Mouse (Mus musculus) stomach, postnatal 0 days (tissue): ENCODE results near the gene Tdrd3. TPM values are rescaled to one million over a fixed set of nuclear protein-coding genes. Genes with fewer than 3 reads are reported as not detected.

ENCODE experiments used
- ATAC-seq: fragments of 200-750 bp; cut with Nextera tagmentation; 2 replicates; pipeline ENCODE4 v1.8.0; 2017; ENCODE audit not compliant: low FRiP score, low TSS enrichment
- DNase-seq: peaks from one replicate; pipeline ENCODE4 v3.0.0-alpha.2; 2016; ENCODE audit warnings: low spot score
- H3K27ac ChIP-seq: fragments of 300-500 bp; sonication (generic); replicated peaks from 2 replicates; pipeline ENCODE4 v1.5.1; 2014; ENCODE audit warnings: mild to moderate bottlenecking, control low read depth
- H3K27me3 ChIP-seq: fragments of 300-500 bp; sonication (generic); 2 replicates; pipeline ENCODE4 v1.6.1; 2014; ENCODE audit warnings: low read length; ENCODE audit not compliant: control insufficient read depth, insufficient read depth
- H3K36me3 ChIP-seq: fragments of 300-500 bp; sonication (generic); 2 replicates; pipeline ENCODE4 v1.6.1; 2014; ENCODE audit warnings: low read length, mixed read lengths; ENCODE audit not compliant: control insufficient read depth, insufficient read depth
- H3K4me1 ChIP-seq: fragments of 300-500 bp; sonication (generic); replicated peaks from 2 replicates; pipeline ENCODE4 v1.6.1; 2014; ENCODE audit warnings: antibody characterized with exemption; ENCODE audit not compliant: control insufficient read depth, insufficient read depth
- H3K4me2 ChIP-seq: fragments of 300-500 bp; sonication (generic); replicated peaks from 2 replicates; pipeline ENCODE4 v1.6.1; 2014; ENCODE audit warnings: low read depth, mild to moderate bottlenecking, control low read depth, moderate library complexity
- H3K4me3 ChIP-seq: fragments of 300-500 bp; sonication (generic); 2 replicates; pipeline ENCODE4 v1.5.1; 2014; ENCODE audit warnings: low read depth, low read length, control low read depth
- H3K9ac ChIP-seq: fragments of 300-500 bp; sonication (generic); 2 replicates; pipeline ENCODE4 v1.6.1; 2014; ENCODE audit warnings: mild to moderate bottlenecking, low read length, control low read depth, mixed read lengths
- H3K9me3 ChIP-seq: fragments of 300-500 bp; sonication (generic); 2 replicates; pipeline ENCODE4 v1.6.1; 2016; ENCODE audit warnings: low read length; ENCODE audit not compliant: control insufficient read depth
- CTCF ChIP-seq: IDR thresholded peaks from 2 replicates; pipeline ENCODE4 v1.5.1; 2016; ENCODE audit warnings: antibody characterized with exemption, low read depth, mild to moderate bottlenecking, moderate library complexity
- EP300 ChIP-seq: optimal IDR thresholded peaks from 2 replicates; pipeline ENCODE3; 2016; ENCODE audit warnings: antibody characterized with exemption
- WGBS: fragments of 180-500 bp; shearing (Covaris S2); extraction: QIAGEN DNeasy Blood & Tissue Kit; methylation state at CpG from one replicate; pipeline ENCODE4 v1.1.7; 2014; 5-methylcytosine and 5-hydroxymethylcytosine counted together
- polyA plus RNA-seq: library from polyadenylated mRNA; unstranded; fragments of >200 nt; fragmentation: Nextera tagmentation; extraction: Ambion mirVana; gene quantifications from 2 replicates; pipeline ENCODE4 v1.2.1, GENCODE M21; 2015

Tdrd3 gene
- polyA plus RNA-seq, 1 experiment from 2014 or later = 12.6 TPM

DNA sequence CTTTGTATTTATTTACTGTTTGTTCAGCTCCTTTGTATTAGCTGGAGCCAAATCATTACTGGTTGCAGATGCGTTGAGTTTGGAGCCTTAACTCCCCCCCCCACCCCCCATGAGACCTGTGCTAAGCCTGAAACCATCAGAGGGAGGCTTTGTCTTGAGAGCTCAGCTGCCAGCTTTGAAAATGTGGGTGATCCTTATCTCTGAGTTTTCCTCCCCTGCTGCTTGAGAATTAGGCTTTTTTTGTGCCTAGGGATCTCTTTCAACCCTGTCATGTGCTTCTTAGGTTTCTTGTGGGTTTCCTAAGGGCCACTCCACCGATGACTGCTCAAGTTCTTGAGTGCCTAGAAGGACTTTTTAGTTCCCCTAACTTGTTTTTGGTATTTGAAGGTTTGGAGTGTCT is 23.3 kb downstream of the Tdrd3 start:
- Histone ChIP-seq H3K27me3 (no peaks in the 10 kb centered on the region), H3K9me3 (no peaks in the 10 kb centered on the region), H3K4me2 (no peak overlapping the region), H3K27ac (no peak overlapping the region), H3K4me3 (no peak overlapping the region), H3K36me3 (no peaks in the 10 kb centered on the region), H3K9ac (no peak overlapping the region), H3K4me1 (no peaks in the 10 kb centered on the region)
- no peak for ATAC-seq
- TF ChIP-seq CTCF = no peak
- no peak for TF ChIP-seq EP300
- WGBS = 21% methylated on average over 2 of the region's 2 CpGs
- DNase-seq = no peak

GRCm38 (mm10) chr14:87446331-87446913 is 30.0 kb downstream of the Tdrd3 start:
- H3K9me3 ChIP-seq = no peaks in the 10 kb centered on the region
- no peak for DNase-seq
- TF ChIP-seq EP300 (no peak), CTCF (no peak)
- H3K27me3 ChIP-seq = no peaks in the 10 kb centered on the region
- no peaks in the 10 kb centered on the region for H3K4me1 ChIP-seq
- 89% methylated on average over 8 of the region's 8 CpGs for WGBS
- H3K36me3 ChIP-seq = no peaks in the 10 kb centered on the region
- H3K9ac ChIP-seq = no peak overlapping the region
- no peak overlapping the region for H3K27ac ChIP-seq
- ATAC-seq = no peak
- H3K4me3 ChIP-seq = no peak overlapping the region
- no peak overlapping the region for H3K4me2 ChIP-seq

- Histone ChIP-seq H3K4me1 (no peaks in the 10 kb centered on the region), H3K4me2 (no peak overlapping the region), H3K36me3 (no peaks in the 10 kb centered on the region), H3K27me3 (no peaks in the 10 kb centered on the region), H3K9ac (no peak overlapping the region), H3K27ac (no peak overlapping the region), H3K9me3 (no peaks in the 10 kb centered on the region), H3K4me3 (no peak overlapping the region)
- DNase-seq (peak; percentile 72), ATAC-seq (no peak)
- 5% methylated on average over 7 of the region's 7 CpGs for WGBS
- TF ChIP-seq CTCF (peak; percentile 96), EP300 (no peak)
These were observed 35.4 kb downstream of the Tdrd3 start for GRCm38 (mm10) chr14:87451645-87452443.

- no peaks in the 10 kb centered on the region for H3K27me3 ChIP-seq
- 77% methylated on average over 5 of the region's 5 CpGs for WGBS
- no peak overlapping the region for H3K9ac ChIP-seq
- H3K36me3 ChIP-seq = no peaks in the 10 kb centered on the region
- no peaks in the 10 kb centered on the region for H3K9me3 ChIP-seq
- no peak for TF ChIP-seq EP300
- no peak for TF ChIP-seq CTCF
- no peak for ATAC-seq
- no peak for DNase-seq
- no peak overlapping the region for H3K4me2 ChIP-seq
- no peak overlapping the region for H3K27ac ChIP-seq
- H3K4me1 ChIP-seq = no peaks in the 10 kb centered on the region
- no peak overlapping the region for H3K4me3 ChIP-seq
These were observed 39.3 kb downstream of the Tdrd3 start for GRCm38 (mm10) chr14:87455630-87456175.

DNA sequence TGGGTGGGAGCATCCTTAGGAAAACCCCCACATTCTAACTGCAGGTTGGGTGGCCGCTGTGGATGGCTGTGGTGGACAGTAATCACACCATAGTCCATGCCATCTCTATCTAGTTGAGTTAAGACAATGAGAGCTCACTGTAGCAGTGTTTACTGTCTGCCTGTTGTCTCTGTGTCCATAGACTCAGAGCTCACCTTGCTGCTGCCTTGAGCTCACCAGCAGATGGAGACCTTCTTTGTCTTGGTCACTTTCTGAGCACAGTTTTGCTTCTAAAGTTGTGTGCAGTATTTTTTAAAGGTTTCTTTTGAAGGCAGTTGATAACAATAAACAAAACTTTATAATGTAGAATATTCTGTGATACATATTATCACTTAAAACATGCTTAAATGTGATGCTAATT is 43.3 kb downstream of the Tdrd3 start:
- no peak for TF ChIP-seq EP300
- TF ChIP-seq CTCF = peak; percentile 48
- Histone ChIP-seq H3K27me3 (no peaks in the 10 kb centered on the region), H3K36me3 (no peaks in the 10 kb centered on the region), H3K9ac (no peak overlapping the region), H3K4me1 (no peaks in the 10 kb centered on the region), H3K4me2 (no peak overlapping the region), H3K9me3 (no peaks in the 10 kb centered on the region), H3K4me3 (no peak overlapping the region), H3K27ac (no peak overlapping the region)
- ATAC-seq (no peak), DNase-seq (no peak)
- 81% methylated on average over 1 of the region's 1 CpGs for WGBS

DNA sequence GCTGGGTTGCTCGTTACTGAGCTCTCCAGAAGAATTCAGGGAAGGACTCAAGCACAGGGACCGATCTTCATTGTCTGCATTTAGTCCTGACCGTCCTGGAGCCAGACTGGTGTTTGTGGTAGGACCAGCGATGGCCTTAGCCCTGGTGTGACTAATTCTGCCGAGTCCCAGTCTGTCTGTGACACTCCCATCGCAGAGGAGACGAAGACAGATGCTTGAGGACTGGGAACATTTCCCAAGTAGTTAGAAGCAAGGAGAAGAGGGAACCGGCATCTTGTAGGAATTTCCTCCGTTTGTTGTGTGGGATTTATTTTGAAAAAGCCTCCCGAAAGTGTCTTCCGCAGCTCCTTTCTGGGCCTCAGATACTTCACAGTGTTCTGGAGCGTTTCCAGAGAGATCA is 45.1 kb downstream of the Tdrd3 start:
- no peaks in the 10 kb centered on the region for H3K4me1 ChIP-seq
- DNase-seq = no peak
- no peak for TF ChIP-seq CTCF
- TF ChIP-seq EP300 = no peak

More for the DNA sequence above, 45.1 kb downstream of the Tdrd3 start:
- Histone ChIP-seq H3K4me3 (no peak overlapping the region), H3K9ac (no peak overlapping the region), H3K27me3 (no peaks in the 10 kb centered on the region), H3K27ac (no peak overlapping the region), H3K9me3 (no peaks in the 10 kb centered on the region), H3K4me2 (no peak overlapping the region), H3K36me3 (no peaks in the 10 kb centered on the region)
- WGBS = 57% methylated on average over 12 of the region's 12 CpGs
- no peak for ATAC-seq
